Mouse (Mus musculus) splenic B cell, adult 2 months (primary cell): ENCODE data around the gene Cnst.
A peak's percentile ranks its signal among the peaks of the same experiment; 100 is the strongest.

Source experiments
- DNase-seq: peaks from one replicate; pipeline ENCODE4 v3.0.0-alpha.2; 2011; ENCODE audit warnings: low read depth, low spot score
- H3K27me3 ChIP-seq: 2 replicates; pipeline ENCODE4 v1.6.1; 2012; ENCODE audit warnings: mild to moderate bottlenecking, low read length, moderate library complexity, mixed read lengths; ENCODE audit not compliant: control insufficient read depth, poor library complexity, insufficient read depth, severe bottlenecking
- H3K36me3 ChIP-seq: 2 replicates; pipeline ENCODE4 v1.6.1; 2012; ENCODE audit warnings: mild to moderate bottlenecking, low read length, moderate library complexity, mixed read lengths; ENCODE audit not compliant: control insufficient read depth, poor library complexity, insufficient read depth, severe bottlenecking

Gene Cnst

DNA sequence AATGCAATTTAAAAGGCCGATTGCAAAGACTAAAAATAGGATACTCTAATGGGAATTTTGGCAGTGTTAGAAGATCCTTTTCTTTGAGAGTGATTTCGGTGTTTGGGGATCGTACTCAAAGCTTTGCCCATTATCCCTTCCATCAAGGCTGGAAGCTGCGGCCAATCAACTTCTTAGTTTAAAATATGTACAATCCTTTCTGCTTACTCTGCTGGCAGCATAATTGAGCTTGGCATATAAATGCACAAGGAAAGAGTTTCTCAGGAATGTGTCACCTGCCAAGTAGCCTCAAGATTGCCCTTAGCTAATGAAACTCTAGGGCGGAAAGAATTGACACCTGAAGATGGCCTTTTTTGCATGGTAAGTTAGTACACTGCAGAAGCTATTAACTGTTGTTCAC is 1.0 kb downstream of the Cnst start:
- H3K36me3 ChIP-seq, result no peaks in the 10 kb centered on the region
- H3K27me3 ChIP-seq, result no peaks in the 10 kb centered on the region
- no peak for DNase-seq

DNA sequence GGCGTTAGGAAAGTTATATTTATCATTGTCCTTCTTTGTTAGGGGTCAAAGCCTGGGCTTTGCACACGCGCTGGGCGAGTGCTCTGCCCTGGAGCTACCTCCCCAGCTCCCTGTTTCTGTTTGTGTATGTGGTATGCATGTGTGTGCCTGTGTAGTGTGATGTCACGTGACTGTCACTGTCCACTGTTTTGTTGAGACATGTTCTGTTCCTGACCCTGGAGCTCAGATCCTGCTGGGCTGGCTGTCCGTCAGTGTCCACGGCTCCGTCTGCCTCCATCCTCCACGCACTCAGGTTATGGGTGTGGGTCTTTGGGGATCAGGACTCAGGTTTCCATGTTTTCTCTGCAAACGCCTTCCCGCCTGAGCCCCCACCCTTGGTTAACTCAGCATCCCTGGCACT is 2.0 kb downstream of the Cnst start:
- DNase-seq, result no peak
- H3K36me3 ChIP-seq, result no peaks in the 10 kb centered on the region
- no peaks in the 10 kb centered on the region for H3K27me3 ChIP-seq

DNA sequence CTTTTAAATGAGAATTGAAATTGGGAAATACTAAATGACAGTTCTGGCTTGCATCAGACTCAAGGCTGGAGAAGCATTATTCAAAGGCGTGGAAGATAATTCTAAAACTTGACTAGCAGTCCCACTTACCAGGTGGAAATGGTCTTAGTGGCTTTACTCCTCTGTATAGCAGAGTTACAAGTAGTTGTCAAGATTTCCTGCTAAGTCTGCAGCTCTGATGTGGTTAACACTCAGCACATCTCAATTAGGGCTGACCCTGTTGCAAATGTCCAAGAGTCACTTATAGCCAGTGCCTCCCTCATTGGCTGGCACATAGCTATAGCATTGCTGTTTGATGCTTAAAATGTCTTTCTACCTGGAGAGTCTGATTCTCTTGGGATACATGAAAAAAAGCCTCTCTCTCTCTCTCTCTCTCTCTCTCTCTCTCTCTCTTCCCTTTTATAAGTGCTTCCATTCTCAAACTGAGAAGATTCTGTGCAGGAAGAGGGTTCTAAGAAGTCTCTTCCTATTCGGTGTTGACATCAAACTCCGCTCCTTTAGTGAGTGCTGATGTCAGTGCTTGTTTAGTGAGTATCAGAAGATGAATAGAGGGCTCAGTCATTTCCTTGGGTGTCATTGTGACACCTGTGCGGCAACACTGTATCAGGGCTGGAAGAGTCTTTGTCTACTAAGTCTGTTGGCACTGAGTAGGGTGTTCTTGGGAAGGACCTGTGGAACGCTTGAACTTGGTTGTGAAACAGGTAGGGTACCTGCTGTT is 3.0 kb downstream of the Cnst start:
- Histone ChIP-seq H3K27me3 (no peaks in the 10 kb centered on the region), H3K36me3 (no peaks in the 10 kb centered on the region)
- no peak for DNase-seq

DNA sequence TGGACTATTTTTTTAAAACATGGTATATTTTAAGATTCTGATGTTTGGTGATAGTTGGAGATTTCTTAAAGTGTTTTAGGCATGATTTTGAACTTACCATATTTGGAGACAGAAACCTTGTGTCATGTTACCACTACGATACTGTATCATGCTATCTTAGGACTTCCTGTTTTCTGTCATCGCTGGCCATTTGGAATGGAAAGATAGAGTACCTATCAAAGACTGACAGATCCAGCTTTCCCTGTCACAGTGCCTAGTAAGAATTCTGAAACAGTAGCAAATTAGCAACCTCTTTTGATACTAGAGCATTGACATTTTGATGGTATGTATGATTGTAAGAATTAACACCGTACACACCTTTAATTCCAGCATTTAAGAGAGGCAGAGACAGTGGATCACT is 5.2 kb downstream of the Cnst start:
- Histone ChIP-seq H3K27me3 (no peaks in the 10 kb centered on the region), H3K36me3 (no peaks in the 10 kb centered on the region)
- DNase-seq, result peak; percentile 39

DNA sequence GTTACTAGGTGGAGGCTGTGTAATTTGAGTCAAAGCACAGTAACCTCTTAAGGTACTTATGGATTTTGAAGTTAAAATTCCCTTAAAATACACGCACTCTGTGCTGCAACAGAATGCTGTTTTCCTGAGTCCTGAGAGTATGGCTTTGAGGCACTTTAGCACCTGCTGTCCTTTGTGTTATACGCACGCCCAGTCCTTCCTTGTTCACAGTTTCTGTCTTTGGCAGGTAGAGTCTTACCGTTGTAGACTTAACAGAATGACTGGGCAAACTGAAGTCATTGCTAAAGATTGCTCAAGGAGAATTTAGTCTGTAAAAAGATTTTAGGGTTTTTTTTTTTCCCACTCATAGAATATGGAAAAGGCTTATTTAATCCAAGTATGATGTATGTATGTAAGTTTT is 5.8 kb downstream of the Cnst start:
- no peak for DNase-seq
- Histone ChIP-seq H3K36me3 (no peaks in the 10 kb centered on the region), H3K27me3 (no peaks in the 10 kb centered on the region)

DNA sequence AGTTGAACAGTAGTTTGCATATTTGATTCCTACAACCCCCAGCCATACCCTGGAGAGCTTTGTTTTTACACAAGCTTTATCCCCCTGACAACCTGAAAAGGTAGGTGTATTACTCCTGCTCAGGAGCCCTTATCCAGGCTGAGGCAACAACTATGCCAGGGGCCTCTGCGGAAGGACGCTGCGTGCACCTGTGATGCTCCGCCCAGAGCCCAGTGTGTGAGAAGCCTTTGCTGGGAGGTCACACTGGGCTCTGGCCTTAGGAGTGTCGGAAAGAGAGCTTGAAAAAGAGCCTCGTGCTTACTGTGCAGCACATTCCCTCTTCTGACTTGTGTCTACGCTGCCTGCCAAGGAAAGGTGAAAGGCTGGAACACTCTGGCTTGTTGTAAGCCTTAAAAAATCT is 6.6 kb downstream of the Cnst start:
- H3K36me3 ChIP-seq, result no peaks in the 10 kb centered on the region
- no peaks in the 10 kb centered on the region for H3K27me3 ChIP-seq

DNA sequence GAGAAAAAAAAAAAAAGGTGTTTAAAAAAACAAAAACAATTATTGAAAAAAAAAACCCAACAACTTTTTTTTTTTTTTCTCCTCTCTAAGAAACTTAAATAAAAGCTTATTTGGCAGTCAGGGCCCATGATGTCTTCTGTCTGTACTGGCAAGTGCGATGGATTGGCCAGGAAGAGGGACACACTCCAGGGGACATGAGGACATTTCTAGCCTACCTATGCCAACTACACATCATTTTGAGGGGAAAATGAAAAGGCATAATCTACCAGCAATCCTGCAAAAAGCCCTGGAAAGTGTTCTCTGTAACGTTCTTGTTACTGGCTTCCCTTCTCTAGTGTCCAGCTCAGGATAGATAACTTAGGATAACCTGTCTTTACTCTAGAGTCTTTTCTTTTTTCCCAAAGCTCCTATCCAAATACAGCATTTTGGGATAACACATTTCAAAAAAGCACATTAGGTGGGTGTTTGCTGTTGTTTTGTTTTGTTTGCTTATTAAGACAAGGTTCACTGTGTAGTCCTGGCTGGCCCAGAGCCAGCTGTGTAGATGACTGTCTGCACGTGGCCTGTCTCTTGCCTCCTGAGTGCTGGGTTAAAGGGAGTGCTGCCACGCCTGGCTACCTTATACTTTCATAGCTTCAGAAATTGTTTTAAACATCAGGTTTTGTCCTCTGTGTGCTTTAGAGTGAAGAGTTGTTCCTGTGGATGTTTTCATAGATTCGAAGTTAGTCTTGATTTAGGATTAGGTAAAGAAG is 7.2 kb downstream of the Cnst start:
- Histone ChIP-seq H3K36me3 (no peaks in the 10 kb centered on the region), H3K27me3 (no peaks in the 10 kb centered on the region)
- DNase-seq, result no peak

More for the DNA sequence above, 6.6 kb downstream of the Cnst start:
- no peak for DNase-seq

DNA sequence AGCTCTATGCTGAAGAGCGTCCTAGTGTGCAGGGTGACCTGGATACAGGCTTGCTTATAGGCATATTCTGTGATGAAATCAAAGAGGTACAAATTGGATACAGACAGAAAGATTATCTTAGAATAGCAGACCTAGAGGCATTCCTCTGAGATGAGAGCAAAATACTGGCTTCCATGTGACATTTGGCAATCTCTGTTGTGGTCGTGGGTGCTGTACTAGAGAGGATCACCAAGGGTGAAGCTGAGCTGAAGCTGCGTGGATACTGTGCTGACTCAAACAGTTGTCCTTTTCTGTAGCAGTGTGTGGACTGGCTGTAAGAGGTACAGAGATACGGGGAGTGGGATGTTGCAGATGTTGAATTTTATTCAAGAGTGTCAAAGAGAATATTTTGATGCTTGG is 7.8 kb downstream of the Cnst start:
- no peaks in the 10 kb centered on the region for H3K27me3 ChIP-seq
- no peaks in the 10 kb centered on the region for H3K36me3 ChIP-seq
- no peak for DNase-seq

DNA sequence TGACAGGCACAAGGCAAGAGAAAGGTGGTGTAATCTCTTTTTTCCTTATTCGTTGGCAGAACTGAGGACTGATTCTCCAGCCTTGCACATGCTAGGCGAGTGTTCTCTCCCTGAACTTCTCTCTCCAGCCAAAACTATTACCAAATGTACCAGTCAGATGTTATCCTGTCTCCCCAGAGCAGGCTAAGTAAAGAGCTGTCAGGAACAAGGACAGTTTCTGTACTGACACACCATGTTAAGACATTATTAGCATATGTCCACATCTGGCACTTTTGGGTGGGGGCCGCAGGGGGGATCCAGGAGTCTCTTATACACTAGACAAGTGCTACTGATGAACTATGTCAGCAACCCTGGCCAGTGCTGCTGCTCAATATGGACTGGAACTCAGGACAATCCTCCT is 10.8 kb downstream of the Cnst start:
- DNase-seq, result no peak
- Histone ChIP-seq H3K27me3 (no peaks in the 10 kb centered on the region), H3K36me3 (no peaks in the 10 kb centered on the region)

DNA sequence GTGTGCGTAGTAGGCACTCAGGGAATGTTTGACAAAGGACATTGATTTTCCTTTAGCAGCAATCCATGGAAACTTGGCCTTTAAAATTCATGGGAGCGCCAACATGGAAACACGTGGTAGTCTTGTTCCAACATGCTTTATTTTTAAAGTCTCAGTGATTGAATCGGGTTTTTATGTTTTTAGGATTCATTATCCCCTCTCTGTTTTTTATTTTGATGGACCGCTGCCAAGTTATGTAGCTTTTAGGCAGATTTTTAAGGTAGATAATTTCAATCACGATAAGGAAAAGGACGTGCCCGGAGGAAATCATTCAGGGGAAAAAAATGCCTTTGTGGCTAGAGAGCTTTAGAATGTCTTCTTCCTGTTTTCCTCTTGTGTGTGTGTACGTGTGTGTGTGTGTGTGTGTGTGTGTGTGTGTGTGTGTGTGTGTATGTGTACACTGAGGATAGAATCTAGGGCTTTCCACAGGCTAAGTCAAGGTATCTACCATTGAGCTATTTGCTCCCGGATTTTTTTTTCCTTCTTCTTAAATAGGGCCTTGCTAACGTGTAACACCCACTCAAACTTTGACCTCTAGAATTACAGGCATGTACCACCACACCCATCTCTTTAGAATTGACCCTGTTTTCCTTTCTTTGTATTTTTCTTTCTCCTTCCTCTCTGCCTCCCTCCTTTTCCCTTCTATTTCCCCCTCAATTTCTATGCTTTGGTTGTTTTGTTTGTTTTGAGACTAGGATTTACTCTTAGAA is 13.4 kb downstream of the Cnst start:
- H3K36me3 ChIP-seq, result no peaks in the 10 kb centered on the region
- no peaks in the 10 kb centered on the region for H3K27me3 ChIP-seq
- DNase-seq, result no peak

DNA sequence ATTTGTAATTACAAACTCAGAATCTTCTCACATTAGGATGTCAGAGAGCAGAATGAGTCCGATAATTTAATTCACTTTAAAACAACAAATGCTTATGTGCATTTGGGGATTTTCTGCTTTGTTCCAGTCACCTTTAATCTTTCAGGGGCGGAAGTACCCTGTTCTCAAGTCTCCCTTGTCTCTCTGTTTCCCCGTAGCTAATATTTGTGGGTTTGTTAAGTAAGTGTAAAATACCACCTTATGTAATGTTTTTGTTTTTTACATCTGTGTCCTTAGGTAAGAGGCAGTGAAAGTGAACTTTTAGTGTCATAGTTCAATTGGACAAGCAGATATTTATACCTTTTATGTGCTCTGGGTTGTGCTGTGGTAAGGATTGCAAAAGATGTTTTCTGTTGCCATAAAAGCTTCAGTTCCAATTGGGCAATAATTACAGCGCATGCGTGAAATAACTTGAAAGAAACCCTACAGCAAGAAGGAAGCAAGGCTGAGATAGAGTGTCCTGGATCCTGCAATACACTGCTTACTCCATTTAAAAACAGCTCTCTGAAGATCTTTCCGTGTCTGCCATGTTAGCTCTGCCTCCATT is 14.8 kb downstream of the Cnst start:
- no peak for DNase-seq
- Histone ChIP-seq H3K27me3 (no peaks in the 10 kb centered on the region), H3K36me3 (no peaks in the 10 kb centered on the region)

DNA sequence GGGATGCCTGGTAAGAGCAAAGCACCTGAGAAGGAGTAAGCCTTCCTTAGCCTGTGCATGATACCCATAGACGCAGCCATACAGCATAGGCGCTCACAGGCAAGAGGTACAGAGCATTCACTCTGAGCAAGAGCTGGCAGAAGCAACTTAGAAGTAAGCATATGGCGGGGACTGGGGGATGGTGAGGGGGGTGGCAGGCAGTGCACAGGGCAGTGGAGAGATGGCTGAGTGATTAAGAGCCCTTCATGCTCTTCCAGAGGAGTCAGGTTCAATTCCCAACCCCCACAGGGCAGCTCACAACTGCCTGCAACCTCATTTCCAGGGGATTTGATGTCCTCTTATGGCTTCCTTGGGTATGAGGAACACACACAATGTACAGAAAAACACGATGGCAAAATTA is 17.0 kb downstream of the Cnst start:
- H3K36me3 ChIP-seq, result no peaks in the 10 kb centered on the region
- DNase-seq, result no peak
- H3K27me3 ChIP-seq, result no peaks in the 10 kb centered on the region

DNA sequence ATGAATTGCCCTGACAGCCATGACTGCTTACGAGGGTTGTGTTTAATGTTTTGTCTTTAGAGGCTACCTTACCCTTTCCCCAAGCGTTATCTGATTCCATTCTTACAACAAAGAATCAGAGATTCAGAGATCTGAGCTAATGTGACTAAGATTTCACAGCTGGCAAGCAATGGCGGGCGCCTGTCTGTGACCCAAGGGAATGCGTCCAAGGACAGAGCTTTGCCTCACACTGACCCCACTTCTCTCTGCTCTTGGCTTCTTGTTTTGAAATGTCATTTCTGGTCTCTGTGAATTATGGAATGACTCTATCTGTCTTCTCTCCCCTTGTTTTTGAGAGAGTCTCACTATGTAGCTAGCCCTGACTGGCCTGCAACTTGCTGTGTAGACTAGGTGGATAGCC is 17.8 kb downstream of the Cnst start:
- H3K36me3 ChIP-seq, result no peaks in the 10 kb centered on the region
- no peak for DNase-seq

DNA sequence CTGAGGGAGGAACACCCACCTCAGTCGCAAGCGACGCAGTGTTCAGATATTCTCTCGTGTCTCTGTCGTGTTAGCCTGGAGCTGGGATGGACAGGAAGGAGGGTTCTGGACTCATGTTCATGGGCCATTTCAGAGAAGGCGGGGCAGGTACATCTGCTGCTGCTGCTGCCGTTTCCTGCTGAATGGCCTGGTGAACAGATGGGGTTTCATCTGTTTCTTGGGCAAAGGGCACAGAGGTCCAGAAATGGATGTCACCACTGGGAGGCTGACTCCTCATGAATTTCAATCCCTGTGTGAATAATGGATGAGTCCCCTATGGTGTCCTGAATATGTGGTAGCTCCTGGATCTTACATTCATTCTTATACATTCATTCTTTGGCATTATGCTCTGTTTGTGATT is 21.4 kb downstream of the Cnst start:
- H3K27me3 ChIP-seq, result no peaks in the 10 kb centered on the region
- no peak for DNase-seq
- no peaks in the 10 kb centered on the region for H3K36me3 ChIP-seq

More for the DNA sequence above, 17.8 kb downstream of the Cnst start:
- H3K27me3 ChIP-seq, result no peaks in the 10 kb centered on the region
